Mouse (Mus musculus) midbrain, embryonic 13.5 days (tissue): ENCODE data around the gene Cacng2. TPM values are rescaled to one million over a fixed set of nuclear protein-coding genes. Genes with fewer than 3 reads are reported as not detected.

Experiments
- polyA plus RNA-seq: library from polyadenylated mRNA; unstranded; fragments of >200 nt; fragmentation: Nextera tagmentation; extraction: Ambion mirVana; gene quantifications from 2 replicates; pipeline ENCODE4 v1.2.1, GENCODE M21; 2015

Gene Cacng2
- polyA plus RNA-seq, 1 experiment from 2014 or later = 9.0 TPM

Other genes starting within 250 kb of the Cacng2 start
- gene Txn2, start 191.0 kb downstream of the Cacng2 start, polyA plus RNA-seq = 227 and 234 TPM in 2 replicates
- gene Foxred2, start 163.3 kb downstream of the Cacng2 start, polyA plus RNA-seq = 6.9 and 8.1 TPM in 2 replicates
- 204 and 210 TPM in 2 replicates for gene Eif3d, start 149.2 kb downstream of the Cacng2 start, polyA plus RNA-seq
- 115 and 121 TPM in 2 replicates for gene Ift27, start 54.1 kb upstream of the Cacng2 start, polyA plus RNA-seq
- 1.4 and 3.1 TPM in 2 replicates for gene Pvalb, start 86.4 kb upstream of the Cacng2 start, polyA plus RNA-seq
- 1.0 and 1.4 TPM in 2 replicates for gene Ncf4, start 124.8 kb upstream of the Cacng2 start, polyA plus RNA-seq
- 0.09 and 0.34 TPM in 2 replicates for gene Csf2rb2, start 185.7 kb upstream of the Cacng2 start, polyA plus RNA-seq
- gene Csf2rb, start 205.7 kb upstream of the Cacng2 start, polyA plus RNA-seq = 0.61 and 1.0 TPM in 2 replicates